Mouse (Mus musculus) embryonic facial prominence, embryonic 13.5 days (tissue): ENCODE results near the gene Adh5. TPM values are rescaled to one million over a fixed set of nuclear protein-coding genes. Genes with fewer than 3 reads are reported as not detected.

Source experiments
- ATAC-seq: fragments of 200-750 bp; cut with Nextera tagmentation; 2 replicates; pipeline ENCODE4 v1.8.0; 2017; ENCODE audit warnings: low read depth; ENCODE audit not compliant: insufficient number of reproducible peaks, insufficient read depth, low FRiP score, low TSS enrichment
- H3K27ac ChIP-seq: fragments of 300-500 bp; sonication (generic); 2 replicates; pipeline ENCODE4 v1.5.1; 2015; ENCODE audit warnings: moderate library complexity, mild to moderate bottlenecking, inconsistent platforms
- H3K27me3 ChIP-seq: fragments of 300-500 bp; sonication (generic); 2 replicates; pipeline ENCODE4 v1.6.1; 2015; ENCODE audit warnings: mild to moderate bottlenecking, inconsistent platforms
- H3K36me3 ChIP-seq: fragments of 300-500 bp; sonication (generic); 2 replicates; pipeline ENCODE4 v1.6.1; 2015; ENCODE audit warnings: mild to moderate bottlenecking, inconsistent platforms
- H3K4me1 ChIP-seq: fragments of 300-500 bp; sonication (generic); 2 replicates; pipeline ENCODE4 v1.6.1; 2015; ENCODE audit warnings: inconsistent platforms
- H3K4me2 ChIP-seq: fragments of 300-500 bp; sonication (generic); 2 replicates; pipeline ENCODE4 v1.6.1; 2015; ENCODE audit warnings: moderate library complexity, mild to moderate bottlenecking, inconsistent platforms
- H3K4me3 ChIP-seq: fragments of 300-500 bp; sonication (generic); 2 replicates; pipeline ENCODE4 v1.5.1; 2015; ENCODE audit warnings: mild to moderate bottlenecking, inconsistent platforms
- H3K9ac ChIP-seq: fragments of 300-500 bp; sonication (generic); 2 replicates; pipeline ENCODE4 v1.6.1; 2015; ENCODE audit warnings: mild to moderate bottlenecking, inconsistent platforms
- H3K9me3 ChIP-seq: fragments of 300-500 bp; sonication (generic); 2 replicates; pipeline ENCODE4 v1.6.1; 2016; ENCODE audit warnings: inconsistent platforms
- WGBS: fragments of 180-500 bp; shearing (Covaris S2); methylation state at CpG from one replicate; pipeline ENCODE4 v1.1.7; 2015; ENCODE audit warnings: mixed read lengths; 5-methylcytosine and 5-hydroxymethylcytosine counted together
- polyA plus RNA-seq: library from polyadenylated mRNA; unstranded; fragments of >200 nt; fragmentation: Nextera tagmentation; extraction: Ambion mirVana; gene quantifications from 2 replicates; pipeline ENCODE4 v1.2.1, GENCODE M21; 2015

Gene Adh5
- polyA plus RNA-seq, 1 experiment from 2014 or later = 228 TPM

- no peak overlapping the region for H3K4me2 ChIP-seq
- no peak for ATAC-seq
Measured at GRCm38 (mm10) chr3:138430360-138430976, 12.4 kb upstream of the Adh5 start.

GRCm38 (mm10) chr3:138431835-138432234 is 11.1 kb upstream of the Adh5 start:
- Histone ChIP-seq H3K4me2 (no peak overlapping the region), H3K4me3 (no peak overlapping the region), H3K27me3 (no peaks in the 10 kb centered on the region), H3K36me3 (no peaks in the 10 kb centered on the region), H3K9me3 (0 out of 2 replicates have a peak, but pooled peaks cover 4% of the 10 kb centered on the region), H3K27ac (no peak overlapping the region), H3K9ac (no peak overlapping the region), H3K4me1 (no peaks in the 10 kb centered on the region)
- no peak for ATAC-seq
- WGBS = 76% methylated on average over 2 of the region's 2 CpGs

More at GRCm38 (mm10) chr3:138430360-138430976, 12.4 kb upstream of the Adh5 start:
- 86% methylated on average over 6 of the region's 6 CpGs for WGBS
- Histone ChIP-seq H3K27ac (no peak overlapping the region), H3K27me3 (no peaks in the 10 kb centered on the region), H3K36me3 (no peaks in the 10 kb centered on the region), H3K9ac (no peak overlapping the region), H3K4me3 (no peak overlapping the region), H3K9me3 (no peaks in the 10 kb centered on the region), H3K4me1 (no peaks in the 10 kb centered on the region)

- Histone ChIP-seq H3K4me3 (no peak overlapping the region), H3K9ac (no peak overlapping the region), H3K36me3 (no peaks in the 10 kb centered on the region), H3K4me2 (no peak overlapping the region), H3K27ac (no peak overlapping the region), H3K27me3 (no peaks in the 10 kb centered on the region), H3K9me3 (0 out of 2 replicates have a peak, but pooled peaks cover 4% of the 10 kb centered on the region), H3K4me1 (no peaks in the 10 kb centered on the region; the same call in 1 of the 2 replicates)
- ATAC-seq = no peak
- WGBS = 70% methylated on average over 3 of the region's 3 CpGs
Measured at GRCm38 (mm10) chr3:138438716-138439115, 4.2 kb upstream of the Adh5 start.

- H3K9me3 ChIP-seq = no peaks in the 10 kb centered on the region
- no peak for ATAC-seq
- no peaks in the 10 kb centered on the region for H3K27me3 ChIP-seq
Measured at GRCm38 (mm10) chr3:138442203-138442602, 690 bp upstream of the Adh5 start.

GRCm38 (mm10) chr3:138443465-138443771 is 525 bp downstream of the Adh5 start:
- H3K4me2 ChIP-seq = peak overlapping the region; percentile 77
- H3K9ac ChIP-seq = peak overlapping the region; percentile 94
- no peaks in the 10 kb centered on the region for H3K27me3 ChIP-seq
- H3K9me3 ChIP-seq = no peaks in the 10 kb centered on the region
- H3K4me1 ChIP-seq = peaks cover 6% of the 10 kb centered on the region
- H3K36me3 ChIP-seq = peaks cover 36% of the 10 kb centered on the region
- H3K4me3 ChIP-seq = peak overlapping the region; percentile 85
- H3K27ac ChIP-seq = peak overlapping the region; percentile 92
- WGBS = 5% methylated on average over 9 of the region's 9 CpGs
- no peak for ATAC-seq

More at GRCm38 (mm10) chr3:138442203-138442602, 690 bp upstream of the Adh5 start:
- peaks cover 6% of the 10 kb centered on the region for H3K4me1 ChIP-seq
- H3K9ac ChIP-seq = peak overlapping the region; percentile 94
- H3K4me3 ChIP-seq = peak overlapping the region; percentile 85
- H3K36me3 ChIP-seq = peaks cover 24% of the 10 kb centered on the region
- peak overlapping the region; percentile 92 for H3K27ac ChIP-seq
- under 1% methylated on average over 9 of the region's 9 CpGs for WGBS
- peak overlapping the region; percentile 77 for H3K4me2 ChIP-seq

GRCm38 (mm10) chr3:138448077-138448860 is 5.4 kb downstream of the Adh5 start:
- ATAC-seq = no peak
- peaks cover 80% of the 10 kb centered on the region for H3K36me3 ChIP-seq

GRCm38 (mm10) chr3:138452169-138452568 is 9.3 kb downstream of the Adh5 start:
- Histone ChIP-seq H3K27me3 (no peaks in the 10 kb centered on the region), H3K27ac (no peak overlapping the region), H3K4me1 (no peaks in the 10 kb centered on the region), H3K4me3 (no peak overlapping the region), H3K9me3 (no peaks in the 10 kb centered on the region), H3K36me3 (peaks cover 86% of the 10 kb centered on the region), H3K4me2 (no peak overlapping the region), H3K9ac (no peak overlapping the region)
- ATAC-seq = peak; percentile 44; the same call in 1 of the 2 replicates
- WGBS = 84% methylated on average over 10 of the region's 10 CpGs

More at GRCm38 (mm10) chr3:138448077-138448860, 5.4 kb downstream of the Adh5 start:
- Histone ChIP-seq H3K27me3 (no peaks in the 10 kb centered on the region), H3K4me3 (no peak overlapping the region), H3K9me3 (no peaks in the 10 kb centered on the region), H3K9ac (no peak overlapping the region), H3K4me2 (no peak overlapping the region), H3K4me1 (peaks cover 6% of the 10 kb centered on the region), H3K27ac (no peak overlapping the region)
- WGBS = 74% methylated on average over 12 of the region's 12 CpGs

GRCm38 (mm10) chr3:138454234-138454633 is 11.3 kb downstream of the Adh5 start:
- H3K27ac ChIP-seq = no peak overlapping the region
- H3K27me3 ChIP-seq = no peaks in the 10 kb centered on the region
- H3K9ac ChIP-seq = no peak overlapping the region
- no peak overlapping the region for H3K4me2 ChIP-seq
- H3K9me3 ChIP-seq = no peaks in the 10 kb centered on the region
- H3K4me1 ChIP-seq = no peaks in the 10 kb centered on the region
- 91% methylated on average over 1 of the region's 1 CpGs for WGBS
- H3K36me3 ChIP-seq = peaks cover 86% of the 10 kb centered on the region
- ATAC-seq = no peak
- H3K4me3 ChIP-seq = no peak overlapping the region

- no peaks in the 10 kb centered on the region for H3K9me3 ChIP-seq
- WGBS = 90% methylated on average over 13 of the region's 13 CpGs
- H3K27me3 ChIP-seq = no peaks in the 10 kb centered on the region
- no peak overlapping the region for H3K27ac ChIP-seq
- H3K9ac ChIP-seq = no peak overlapping the region
- peaks cover 86% of the 10 kb centered on the region for H3K36me3 ChIP-seq
- H3K4me2 ChIP-seq = no peak overlapping the region
- H3K4me1 ChIP-seq = no peaks in the 10 kb centered on the region
- H3K4me3 ChIP-seq = no peak overlapping the region
- no peak for ATAC-seq
Measured at GRCm38 (mm10) chr3:138454711-138455435, 12.0 kb downstream of the Adh5 start.

GRCm38 (mm10) chr3:138458441-138458840 is 15.5 kb downstream of the Adh5 start:
- 96% methylated on average over 3 of the region's 3 CpGs for WGBS
- H3K36me3 ChIP-seq = peaks cover 85% of the 10 kb centered on the region

GRCm38 (mm10) chr3:138460260-138460659 is 17.4 kb downstream of the Adh5 start:
- no peaks in the 10 kb centered on the region for H3K9me3 ChIP-seq
- no peak overlapping the region for H3K9ac ChIP-seq
- 83% methylated on average over 13 of the region's 13 CpGs for WGBS
- no peaks in the 10 kb centered on the region for H3K27me3 ChIP-seq
- H3K36me3 ChIP-seq = peaks cover 86% of the 10 kb centered on the region
- no peak overlapping the region for H3K4me2 ChIP-seq
- no peak for ATAC-seq
- no peak overlapping the region for H3K27ac ChIP-seq
- H3K4me1 ChIP-seq = no peaks in the 10 kb centered on the region
- no peak overlapping the region for H3K4me3 ChIP-seq

More at GRCm38 (mm10) chr3:138458441-138458840, 15.5 kb downstream of the Adh5 start:
- ATAC-seq = no peak
- H3K4me2 ChIP-seq = no peak overlapping the region
- no peak overlapping the region for H3K27ac ChIP-seq
- H3K4me1 ChIP-seq = no peaks in the 10 kb centered on the region
- H3K27me3 ChIP-seq = no peaks in the 10 kb centered on the region
- H3K9me3 ChIP-seq = no peaks in the 10 kb centered on the region
- no peak overlapping the region for H3K9ac ChIP-seq
- no peak overlapping the region for H3K4me3 ChIP-seq
